Mouse (Mus musculus) liver, postnatal 0 days (tissue): ENCODE data around the gene Glrp1.

ENCODE experiments used
- CTCF ChIP-seq: sonication (generic); IDR thresholded peaks from 2 replicates; pipeline ENCODE4 v1.5.1; 2016; ENCODE audit warnings: antibody characterized with exemption, low read depth
- EP300 ChIP-seq: IDR thresholded peaks from 2 replicates; pipeline ENCODE4 v1.6.1; 2016; ENCODE audit warnings: antibody characterized with exemption, low read depth, mild to moderate bottlenecking

DNA sequence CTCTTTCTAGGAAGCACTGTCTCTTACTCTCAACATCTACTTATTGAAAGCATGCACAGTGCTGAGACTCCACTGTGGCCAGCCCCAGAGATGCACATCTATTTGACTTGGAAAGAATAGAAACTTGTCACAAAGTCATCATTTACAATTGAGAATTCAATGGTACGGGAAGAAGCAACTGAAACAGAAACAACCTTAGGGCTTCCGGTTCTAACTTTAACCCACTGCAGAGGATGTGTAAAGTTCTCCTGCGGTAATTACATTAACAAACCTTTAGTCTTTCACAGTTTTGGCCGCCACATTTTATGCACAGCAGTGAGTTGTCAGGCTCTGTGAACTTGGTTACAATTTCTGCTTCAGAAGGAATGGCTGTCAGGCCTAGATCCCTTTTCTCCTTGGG, 59.2 kb downstream of the Glrp1 start:
- TF ChIP-seq CTCF (no peak), EP300 (no peak)
